Mouse (Mus musculus) NIH3T3 (cell line): ENCODE measurements at regions not wholly inside any gene's neighbourhood (a gene's known extent, or its start where the extent isn't known, plus 50 kb on each side); places are given as distances from the start of the nearest gene placed in this dataset.

ENCODE experiments used
- DNase-seq: peaks from one replicate; pipeline ENCODE4 v3.0.0-alpha.2; 2012; ENCODE audit warnings: low read depth

DNA sequence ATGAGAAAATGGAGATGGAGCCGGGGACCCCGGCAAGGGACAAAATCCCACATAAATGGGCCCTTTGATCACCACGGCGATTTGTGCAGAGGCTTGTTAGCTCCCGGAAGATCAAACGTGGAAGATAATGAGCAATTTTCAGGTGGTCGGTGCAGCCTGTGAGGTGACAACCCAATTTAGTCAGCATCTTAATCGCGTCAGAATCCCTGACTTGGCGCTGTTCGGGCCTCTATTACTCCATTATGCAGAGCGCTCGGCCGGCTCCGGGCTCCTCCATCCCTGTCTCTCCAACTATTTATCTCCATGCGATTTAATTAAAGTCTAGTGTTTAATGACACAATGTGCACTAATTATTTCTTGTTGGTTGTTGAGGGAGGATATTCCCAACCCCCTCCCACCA is 66.1 kb upstream of the Igsf21 start:
- DNase-seq: no peak

DNA sequence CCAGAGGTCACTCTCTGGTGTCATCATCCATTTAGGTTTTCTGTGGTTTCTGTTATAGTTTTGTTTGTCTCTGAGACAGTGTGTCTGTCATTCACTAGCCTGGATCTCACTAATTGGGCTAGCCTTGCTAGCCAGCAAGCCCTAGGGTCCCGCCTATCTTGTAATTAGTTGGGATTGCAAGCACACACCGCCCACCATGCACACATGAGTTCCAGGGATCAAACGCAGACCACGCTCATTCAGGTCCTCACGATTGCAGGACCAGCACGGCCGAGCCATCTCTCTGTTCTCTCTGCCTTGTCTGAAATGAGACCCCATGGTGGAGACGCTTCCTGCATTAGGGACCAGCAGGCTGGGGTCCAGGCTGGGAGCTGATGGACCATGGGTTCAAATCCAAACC is 60.9 kb upstream of the Igsf21 start:
- DNase-seq: no peak

DNA sequence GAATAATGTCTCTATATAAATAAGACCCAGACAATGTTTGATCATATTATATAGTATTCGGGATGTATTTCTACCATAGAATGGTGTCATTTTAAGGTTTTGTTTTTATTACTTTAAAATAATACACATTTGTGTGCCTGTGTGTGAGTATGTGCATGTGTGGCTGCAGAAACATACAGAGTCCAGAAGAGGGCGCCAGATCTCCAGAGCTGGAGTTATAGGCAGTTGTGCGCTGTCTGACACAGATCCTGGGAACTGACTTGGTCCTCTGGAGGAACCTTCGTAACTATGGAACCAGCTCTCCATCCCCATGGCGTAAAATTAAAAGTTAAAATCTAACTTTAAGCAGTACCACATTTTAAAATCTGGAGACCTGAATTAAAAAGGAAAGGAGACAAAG is 58.4 kb upstream of the Igsf21 start:
- no peak for DNase-seq

DNA sequence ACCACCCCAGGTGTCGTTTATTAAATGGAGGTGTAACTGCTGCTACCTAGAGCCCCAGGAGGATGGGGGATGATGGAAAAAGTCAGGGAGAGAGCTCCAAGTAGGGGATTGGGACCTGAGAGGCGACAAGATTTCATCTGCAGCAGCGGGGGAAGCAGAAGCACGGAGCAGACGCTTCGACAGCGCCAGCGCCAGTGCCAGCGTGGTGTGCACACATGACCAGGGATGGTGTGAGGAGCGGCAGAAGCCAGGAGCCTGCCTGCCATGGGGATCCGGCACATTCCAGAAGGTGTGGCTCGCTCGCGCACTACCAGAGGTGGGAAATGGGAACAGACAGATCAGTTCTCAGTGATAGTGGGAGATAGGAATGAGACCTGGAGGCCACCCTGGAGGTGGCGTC is 55.1 kb upstream of the Igsf21 start:
- no peak for DNase-seq

DNA sequence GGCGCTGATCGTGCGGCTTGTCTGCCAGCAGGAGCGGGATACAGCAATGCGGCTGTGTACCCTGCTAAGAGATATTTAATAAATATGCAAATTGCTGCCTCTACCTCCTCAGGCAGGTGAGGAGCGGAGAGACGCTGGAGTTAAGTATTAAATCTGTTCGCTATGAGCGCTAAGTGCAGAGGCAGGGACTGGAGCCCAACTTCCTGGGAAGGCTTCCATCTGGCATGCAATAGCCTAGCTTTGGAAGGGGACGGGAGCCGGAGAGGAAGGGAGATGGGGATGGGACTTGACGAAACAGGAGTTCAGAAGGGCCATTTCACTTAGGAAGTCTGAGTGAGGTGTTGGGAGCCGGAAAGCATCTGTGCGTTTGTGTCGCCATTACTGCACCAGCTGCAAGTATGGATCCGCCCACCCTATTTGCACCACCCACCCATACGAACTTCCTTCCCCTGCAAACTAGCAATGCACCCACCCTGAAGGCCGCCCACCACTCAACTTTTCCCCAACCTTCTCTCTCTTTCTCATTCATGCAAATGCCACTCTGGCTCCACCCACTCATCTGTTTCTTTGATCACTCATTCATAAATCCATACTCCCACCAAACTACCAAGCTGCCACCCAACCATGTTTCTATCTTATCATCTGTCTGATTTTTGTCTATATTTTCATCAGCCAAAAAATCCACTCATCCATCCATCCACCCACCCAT is 51.5 kb upstream of the Igsf21 start:
- DNase-seq: no peak
